Mouse (Mus musculus) G1E (cell line): Measurements from ENCODE around the gene Rhox3e.
"Not testable (repeated sequence)": the region's sequence is repeated elsewhere in the genome, so short reads cannot be mapped to it uniquely, and the experiment has no call there.

Source experiments
- CTCF ChIP-seq: IDR thresholded peaks from 2 replicates; pipeline ENCODE4 v1.5.1; 2012; ENCODE audit warnings: low read depth, low read length, inconsistent platforms, mixed read lengths
- GATA2 ChIP-seq: IDR thresholded peaks from 2 replicates; pipeline ENCODE4 v1.6.1; 2012; ENCODE audit warnings: low read depth, low read length, inconsistent platforms, borderline replicate concordance

DNA sequence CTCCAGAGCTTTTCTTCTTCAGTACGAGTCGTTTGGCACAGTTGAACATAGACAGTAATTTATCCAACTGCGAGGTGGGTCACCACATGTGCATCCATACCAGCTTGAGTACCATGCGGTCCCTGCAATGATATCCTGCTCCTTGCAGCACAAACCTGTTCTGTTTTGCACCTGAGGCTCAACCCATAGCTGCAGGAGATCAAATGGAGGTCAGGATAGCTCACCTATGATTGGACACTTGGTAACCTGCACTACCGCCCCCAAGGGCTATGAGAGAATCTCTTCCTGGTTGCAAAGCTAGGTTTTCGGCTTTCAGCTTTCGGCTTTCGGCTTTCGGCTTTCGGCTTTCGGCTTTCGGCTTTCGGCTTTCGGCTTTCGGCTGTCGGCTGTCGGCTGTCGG is 27.8 kb upstream of the Rhox3e start, which contains the start of gene Rhox4d:
- not testable (repeated sequence) for TF ChIP-seq CTCF, GATA2
